Mouse (Mus musculus) liver, postnatal 0 days (tissue): ENCODE data around the gene Palb2. TPM values are rescaled to one million over a fixed set of nuclear protein-coding genes. Genes with fewer than 3 reads are reported as not detected.

Experiments used
- ATAC-seq: fragments of 200-750 bp; cut with Nextera tagmentation; 2 replicates; pipeline ENCODE4 v1.8.0; 2017; ENCODE audit warnings: mild to moderate bottlenecking, moderate library complexity
- DNase-seq: peaks from one replicate; pipeline ENCODE4 v3.0.0-alpha.2; 2016
- H3K27ac ChIP-seq: fragments of 300-500 bp; sonication (generic); 2 replicates; pipeline ENCODE4 v1.5.1; 2014; ENCODE audit warnings: antibody characterized with exemption, moderate library complexity, mild to moderate bottlenecking, low read depth
- H3K27me3 ChIP-seq: fragments of 300-500 bp; sonication (generic); 2 replicates; pipeline ENCODE4 v1.6.1; 2014; ENCODE audit warnings: low read length, control low read depth, mixed read lengths; ENCODE audit not compliant: insufficient read depth
- H3K36me3 ChIP-seq: fragments of 300-500 bp; sonication (generic); replicated peaks from 2 replicates; pipeline ENCODE4 v1.6.1; 2014; ENCODE audit warnings: mild to moderate bottlenecking, control low read depth, low read length, moderate library complexity, mixed read lengths; ENCODE audit not compliant: insufficient read depth
- H3K4me1 ChIP-seq: fragments of 300-500 bp; sonication (generic); 2 replicates; pipeline ENCODE4 v1.6.1; 2014; ENCODE audit warnings: antibody characterized with exemption, mild to moderate bottlenecking, control low read depth; ENCODE audit not compliant: insufficient read depth
- H3K4me2 ChIP-seq: fragments of 300-500 bp; sonication (generic); 2 replicates; pipeline ENCODE4 v1.6.1; 2014; ENCODE audit warnings: low read depth, mild to moderate bottlenecking, low read length, moderate library complexity, mixed read lengths
- H3K4me3 ChIP-seq: fragments of 300-500 bp; sonication (generic); 2 replicates; pipeline ENCODE4 v1.5.1; 2014; ENCODE audit warnings: low read depth, low read length
- H3K9ac ChIP-seq: fragments of 300-500 bp; sonication (generic); replicated peaks from 2 replicates; pipeline ENCODE4 v1.6.1; 2014; ENCODE audit warnings: mild to moderate bottlenecking, moderate library complexity
- H3K9me3 ChIP-seq: fragments of 300-500 bp; sonication (generic); 2 replicates; pipeline ENCODE4 v1.6.1; 2016; ENCODE audit warnings: mild to moderate bottlenecking, control low read depth, low read length, mixed read lengths
- CTCF ChIP-seq: sonication (generic); IDR thresholded peaks from 2 replicates; pipeline ENCODE4 v1.5.1; 2016; ENCODE audit warnings: antibody characterized with exemption, low read depth
- EP300 ChIP-seq: IDR thresholded peaks from 2 replicates; pipeline ENCODE4 v1.6.1; 2016; ENCODE audit warnings: antibody characterized with exemption, low read depth, mild to moderate bottlenecking
- WGBS: fragments of 180-500 bp; shearing (Covaris S2); extraction: QIAGEN DNeasy Blood & Tissue Kit; methylation state at CpG from one replicate; pipeline ENCODE4 v1.1.7; 2014; ENCODE audit not compliant: insufficient replicate concordance; 5-methylcytosine and 5-hydroxymethylcytosine counted together
- polyA plus RNA-seq: library from polyadenylated mRNA; unstranded; fragments of >200 nt; fragmentation: Nextera tagmentation; extraction: Ambion mirVana; gene quantifications from 2 replicates; pipeline ENCODE4 v1.2.1, GENCODE M21; 2015

The Palb2 gene
- polyA plus RNA-seq, 1 experiment from 2014 or later = 6.5 TPM

DNA sequence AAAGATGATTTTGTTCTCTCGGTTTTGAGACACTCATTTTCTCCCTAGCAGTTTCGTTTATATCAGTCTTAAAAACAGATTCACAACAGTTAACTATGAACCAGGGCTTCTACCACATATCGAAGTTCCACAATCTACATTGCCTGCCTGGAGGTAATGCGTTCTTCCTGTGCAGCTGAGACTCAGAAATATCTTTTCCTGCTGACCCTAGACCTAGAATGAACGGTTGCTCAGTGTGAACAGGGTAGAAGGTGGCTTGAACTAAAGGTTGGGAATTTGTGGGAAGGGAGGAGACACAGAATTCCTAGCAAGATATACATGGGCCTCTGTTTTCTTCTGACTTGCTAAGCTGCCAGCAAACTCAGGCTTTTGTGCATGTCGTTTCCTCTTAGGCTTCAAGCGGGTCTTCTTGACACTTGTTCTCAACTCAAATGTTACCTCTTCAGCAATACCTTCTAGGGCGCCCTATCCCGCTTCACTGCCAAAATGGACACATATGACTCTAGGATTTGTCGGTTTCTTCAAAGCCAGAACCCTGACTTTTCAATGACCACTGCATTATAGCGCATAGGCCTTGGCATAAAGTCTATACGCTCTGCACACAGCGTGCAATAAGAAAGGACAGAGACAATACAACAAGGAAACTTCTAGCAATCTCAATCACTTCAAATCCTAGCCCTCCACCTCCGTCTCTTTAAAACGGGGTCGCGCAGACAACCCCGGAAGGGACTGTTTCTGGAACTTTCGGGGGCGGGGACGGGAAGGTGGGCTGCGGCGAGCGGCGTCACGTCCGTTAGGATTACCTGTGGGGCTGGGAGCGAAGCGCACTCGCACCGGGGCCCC is 66.5 kb downstream of the Palb2 start:
- no peaks in the 10 kb centered on the region for H3K27me3 ChIP-seq
- peak overlapping the region; percentile 92 for H3K27ac ChIP-seq
- TF ChIP-seq EP300 (no peak), CTCF (no peak)
- ATAC-seq = no peak
- no peaks in the 10 kb centered on the region for H3K9me3 ChIP-seq
- H3K4me2 ChIP-seq = peak overlapping the region; percentile 91
- peaks cover 7% of the 10 kb centered on the region for H3K36me3 ChIP-seq
- peak; percentile 21 for DNase-seq
- H3K4me1 ChIP-seq = peaks cover 36% of the 10 kb centered on the region
- peak overlapping the region; percentile 89 for H3K9ac ChIP-seq
- 6% methylated on average over 31 of the region's 31 CpGs for WGBS
- peak overlapping the region; percentile 94 for H3K4me3 ChIP-seq

DNA sequence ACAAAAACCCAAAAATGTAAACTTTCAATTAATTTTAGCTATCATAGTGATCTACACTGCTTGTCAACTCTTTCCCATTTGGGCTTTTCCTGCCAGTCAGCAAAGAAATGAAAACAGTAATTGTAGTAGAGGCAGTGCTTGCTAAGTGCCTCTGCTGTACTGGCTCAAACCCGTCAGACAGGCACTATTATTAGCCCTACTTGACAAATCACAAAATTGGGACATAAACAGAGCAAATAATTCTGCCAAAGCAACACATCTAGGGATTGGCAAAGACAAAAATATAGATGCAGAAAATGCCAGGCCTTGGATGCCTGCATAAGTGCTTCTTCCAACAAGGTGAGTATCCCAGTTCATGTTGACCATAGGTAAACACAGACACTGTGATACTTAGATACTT is 67.1 kb downstream of the Palb2 start:
- ATAC-seq = no peak
- Histone ChIP-seq H3K4me3 (peak overlapping the region; percentile 94; the same call in 1 of the 2 replicates), H3K27ac (peak overlapping the region; percentile 92), H3K4me2 (peak overlapping the region; percentile 91), H3K4me1 (peaks cover 34% of the 10 kb centered on the region), H3K36me3 (peaks cover 6% of the 10 kb centered on the region), H3K27me3 (no peaks in the 10 kb centered on the region), H3K9me3 (no peaks in the 10 kb centered on the region), H3K9ac (no peak overlapping the region)
- no peak for DNase-seq
- no peak for TF ChIP-seq CTCF
- TF ChIP-seq EP300 = no peak
- 33% methylated on average over 1 of the region's 1 CpGs for WGBS

Other genes starting within 250 kb of the Palb2 start
- gene Cog7, start 151.3 kb downstream of the Palb2 start, polyA plus RNA-seq = 4.2 and 5.4 TPM in 2 replicates
- gene Gga2, start 111.8 kb downstream of the Palb2 start, polyA plus RNA-seq = 9.7 and 10.1 TPM in 2 replicates
- 10.9 and 11.0 TPM in 2 replicates for gene Ubfd1, start 65.8 kb downstream of the Palb2 start, polyA plus RNA-seq
- gene Ears2, start 65.7 kb downstream of the Palb2 start, polyA plus RNA-seq = 8.3 TPM in 2 replicates
- gene Ndufab1, start 31.1 kb downstream of the Palb2 start, polyA plus RNA-seq = 554 and 564 TPM in 2 replicates
- gene Dctn5, start 56 bp upstream of the Palb2 start, polyA plus RNA-seq = 30.5 and 33.1 TPM in 2 replicates
- gene Plk1, start 26.5 kb upstream of the Palb2 start, polyA plus RNA-seq = 35.9 and 43.4 TPM in 2 replicates
- gene Ern2, start 53.2 kb upstream of the Palb2 start, polyA plus RNA-seq = not detected in 2 replicates
- gene Chp2, start 86.5 kb upstream of the Palb2 start, polyA plus RNA-seq = 2.1 and 2.9 TPM in 2 replicates
- 8.1 TPM in 2 replicates for gene Prkcb, start 155.8 kb upstream of the Palb2 start, polyA plus RNA-seq